Mouse (Mus musculus): Measurements from ENCODE around the gene 5530401A14Rik. TPM values are rescaled to one million over a fixed set of nuclear protein-coding genes. Genes with fewer than 3 reads are reported as not detected.

Gene 5530401A14Rik
- polyA plus RNA-seq (2015; fragmentation: Nextera tagmentation; extraction: Ambion mirVana): 0.11 TPM in 1 of 2 replicates, not detected in the other

GRCm38 (mm10) chr11:81860250-81860972 lies at the start of gene 5530401A14Rik:
Gene 5530401A14Rik (plus strand): TSS chr11:81860673.
- Histone ChIP-seq H3K4me1 (ENCODE audit: control insufficient read depth, insufficient read depth, low read length) (no peaks in the 10 kb centered on the region), H3K27me3 (ENCODE audit: control insufficient read depth, insufficient read depth, low read length) (no peaks in the 10 kb centered on the region; the same call in 1 of the 2 replicates), H3K4me2 (ENCODE audit: low read depth, low read length) (no peak within 1 kb of the TSS), H3K27ac (ENCODE audit: low read length) (no peak within 1 kb of the TSS), H3K9ac (ENCODE audit: low read length) (no peak within 1 kb of the TSS), H3K36me3 (ENCODE audit: control insufficient read depth, insufficient read depth, low read length) (no peaks in the 10 kb centered on the region), H3K4me3 (replicated peaks; ENCODE audit: low read length) (no peak within 1 kb of the TSS), H3K9me3 (replicated peaks; ENCODE audit: control insufficient read depth, low read length) (no peaks in the 10 kb centered on the region)
- ATAC-seq (ENCODE audit: insufficient read depth, low FRiP score): no peak
- 34% methylated on average over 4 of the region's 4 CpGs for WGBS

GRCm38 (mm10) chr11:81814816-81815215 lies 45.7 kb upstream of the 5530401A14Rik start:
- WGBS: 64% methylated on average over 1 of the region's 1 CpGs
- no peaks in the 10 kb centered on the region for H3K4me1 ChIP-seq (ENCODE audit: control insufficient read depth, insufficient read depth, low read length)
- H3K36me3 ChIP-seq (ENCODE audit: control insufficient read depth, insufficient read depth, low read length): no peaks in the 10 kb centered on the region
- H3K27me3 ChIP-seq (ENCODE audit: control insufficient read depth, insufficient read depth, low read length): no peaks in the 10 kb centered on the region
- no peak overlapping the region for H3K9ac ChIP-seq (ENCODE audit: low read length)
- no peak overlapping the region for H3K27ac ChIP-seq (ENCODE audit: low read length)
- no peak overlapping the region for H3K4me3 ChIP-seq (replicated peaks; ENCODE audit: low read length)
- no peak for ATAC-seq (ENCODE audit: insufficient read depth, low FRiP score)
- H3K9me3 ChIP-seq (replicated peaks; ENCODE audit: control insufficient read depth, low read length): no peaks in the 10 kb centered on the region
- H3K4me2 ChIP-seq (ENCODE audit: low read depth, low read length): no peak overlapping the region

- 72% methylated on average over 5 of the region's 5 CpGs for WGBS
- H3K27ac ChIP-seq (ENCODE audit: low read length): no peak overlapping the region
- no peak for ATAC-seq (ENCODE audit: insufficient read depth, low FRiP score)
- no peak overlapping the region for H3K9ac ChIP-seq (ENCODE audit: low read length)
- H3K9me3 ChIP-seq (replicated peaks; ENCODE audit: control insufficient read depth, low read length): no peaks in the 10 kb centered on the region
- H3K4me2 ChIP-seq (ENCODE audit: low read depth, low read length): no peak overlapping the region
- H3K4me1 ChIP-seq (ENCODE audit: control insufficient read depth, insufficient read depth, low read length): no peaks in the 10 kb centered on the region
- no peaks in the 10 kb centered on the region for H3K36me3 ChIP-seq (ENCODE audit: control insufficient read depth, insufficient read depth, low read length)
- no peak overlapping the region for H3K4me3 ChIP-seq (replicated peaks; ENCODE audit: low read length)
- no peaks in the 10 kb centered on the region for H3K27me3 ChIP-seq (ENCODE audit: control insufficient read depth, insufficient read depth, low read length)
Observed at GRCm38 (mm10) chr11:81816531-81816930, 43.9 kb upstream of the 5530401A14Rik start.

GRCm38 (mm10) chr11:81832381-81832780 lies 28.1 kb upstream of the 5530401A14Rik start:
- H3K27me3 ChIP-seq (ENCODE audit: control insufficient read depth, insufficient read depth, low read length): no peaks in the 10 kb centered on the region
- ATAC-seq (ENCODE audit: insufficient read depth, low FRiP score): no peak
- H3K4me1 ChIP-seq (ENCODE audit: control insufficient read depth, insufficient read depth, low read length): no peaks in the 10 kb centered on the region
- no peak overlapping the region for H3K9ac ChIP-seq (ENCODE audit: low read length)
- H3K36me3 ChIP-seq (ENCODE audit: control insufficient read depth, insufficient read depth, low read length): no peaks in the 10 kb centered on the region
- H3K9me3 ChIP-seq (replicated peaks; ENCODE audit: control insufficient read depth, low read length): no peaks in the 10 kb centered on the region
- no peak overlapping the region for H3K4me3 ChIP-seq (replicated peaks; ENCODE audit: low read length)
- no peak overlapping the region for H3K27ac ChIP-seq (ENCODE audit: low read length)
- WGBS: 65% methylated on average over 1 of the region's 1 CpGs
- H3K4me2 ChIP-seq (ENCODE audit: low read depth, low read length): no peak overlapping the region

GRCm38 (mm10) chr11:81838426-81838825 lies 22.0 kb upstream of the 5530401A14Rik start:
- H3K27ac ChIP-seq (ENCODE audit: low read length): no peak overlapping the region
- H3K36me3 ChIP-seq (ENCODE audit: control insufficient read depth, insufficient read depth, low read length): no peaks in the 10 kb centered on the region
- no peak for ATAC-seq (ENCODE audit: insufficient read depth, low FRiP score)
- 72% methylated on average over 4 of the region's 4 CpGs for WGBS
- no peaks in the 10 kb centered on the region for H3K4me1 ChIP-seq (ENCODE audit: control insufficient read depth, insufficient read depth, low read length)
- H3K4me2 ChIP-seq (ENCODE audit: low read depth, low read length): no peak overlapping the region
- no peaks in the 10 kb centered on the region for H3K9me3 ChIP-seq (replicated peaks; ENCODE audit: control insufficient read depth, low read length)
- no peak overlapping the region for H3K4me3 ChIP-seq (replicated peaks; ENCODE audit: low read length)
- H3K9ac ChIP-seq (ENCODE audit: low read length): no peak overlapping the region
- H3K27me3 ChIP-seq (ENCODE audit: control insufficient read depth, insufficient read depth, low read length): no peaks in the 10 kb centered on the region

GRCm38 (mm10) chr11:81841001-81841400 lies 19.5 kb upstream of the 5530401A14Rik start:
- Histone ChIP-seq H3K9ac (ENCODE audit: low read length) (no peak overlapping the region), H3K36me3 (ENCODE audit: control insufficient read depth, insufficient read depth, low read length) (no peaks in the 10 kb centered on the region), H3K27me3 (ENCODE audit: control insufficient read depth, insufficient read depth, low read length) (no peaks in the 10 kb centered on the region), H3K4me2 (ENCODE audit: low read depth, low read length) (no peak overlapping the region), H3K9me3 (replicated peaks; ENCODE audit: control insufficient read depth, low read length) (no peaks in the 10 kb centered on the region), H3K4me3 (replicated peaks; ENCODE audit: low read length) (no peak overlapping the region), H3K4me1 (ENCODE audit: control insufficient read depth, insufficient read depth, low read length) (no peaks in the 10 kb centered on the region), H3K27ac (ENCODE audit: low read length) (no peak overlapping the region)
- no peak for ATAC-seq (ENCODE audit: insufficient read depth, low FRiP score)
- WGBS: 28% methylated on average over 2 of the region's 2 CpGs

- H3K9ac ChIP-seq (ENCODE audit: low read length): no peak overlapping the region
- H3K4me3 ChIP-seq (replicated peaks; ENCODE audit: low read length): no peak overlapping the region
- H3K4me2 ChIP-seq (ENCODE audit: low read depth, low read length): no peak overlapping the region
- no peak overlapping the region for H3K27ac ChIP-seq (ENCODE audit: low read length)
- no peaks in the 10 kb centered on the region for H3K36me3 ChIP-seq (ENCODE audit: control insufficient read depth, insufficient read depth, low read length)
- 47% methylated on average over 5 of the region's 5 CpGs for WGBS
- H3K27me3 ChIP-seq (ENCODE audit: control insufficient read depth, insufficient read depth, low read length): no peaks in the 10 kb centered on the region
- H3K9me3 ChIP-seq (replicated peaks; ENCODE audit: control insufficient read depth, low read length): no peaks in the 10 kb centered on the region
- ATAC-seq (ENCODE audit: insufficient read depth, low FRiP score): no peak
- H3K4me1 ChIP-seq (ENCODE audit: control insufficient read depth, insufficient read depth, low read length): no peaks in the 10 kb centered on the region
Observed at GRCm38 (mm10) chr11:81845010-81845685, 15.3 kb upstream of the 5530401A14Rik start.

- H3K9ac ChIP-seq (ENCODE audit: low read length): no peak overlapping the region
- no peak overlapping the region for H3K27ac ChIP-seq (ENCODE audit: low read length)
- no peaks in the 10 kb centered on the region for H3K27me3 ChIP-seq (ENCODE audit: control insufficient read depth, insufficient read depth, low read length)
- no peak overlapping the region for H3K4me2 ChIP-seq (ENCODE audit: low read depth, low read length)
- H3K9me3 ChIP-seq (replicated peaks; ENCODE audit: control insufficient read depth, low read length): no peaks in the 10 kb centered on the region
- WGBS: 76% methylated on average over 3 of the region's 3 CpGs
- H3K4me3 ChIP-seq (replicated peaks; ENCODE audit: low read length): no peak overlapping the region
- ATAC-seq (ENCODE audit: insufficient read depth, low FRiP score): no peak
- no peaks in the 10 kb centered on the region for H3K36me3 ChIP-seq (ENCODE audit: control insufficient read depth, insufficient read depth, low read length)
- no peaks in the 10 kb centered on the region for H3K4me1 ChIP-seq (ENCODE audit: control insufficient read depth, insufficient read depth, low read length)
Observed at GRCm38 (mm10) chr11:81845686-81846036, 14.8 kb upstream of the 5530401A14Rik start.

GRCm38 (mm10) chr11:81847773-81848490 lies 12.5 kb upstream of the 5530401A14Rik start:
- H3K9ac ChIP-seq (ENCODE audit: low read length): no peak overlapping the region
- no peak for ATAC-seq (ENCODE audit: insufficient read depth, low FRiP score)
- H3K36me3 ChIP-seq (ENCODE audit: control insufficient read depth, insufficient read depth, low read length): no peaks in the 10 kb centered on the region
- H3K9me3 ChIP-seq (replicated peaks; ENCODE audit: control insufficient read depth, low read length): no peaks in the 10 kb centered on the region
- no peaks in the 10 kb centered on the region for H3K4me1 ChIP-seq (ENCODE audit: control insufficient read depth, insufficient read depth, low read length)
- no peaks in the 10 kb centered on the region for H3K27me3 ChIP-seq (ENCODE audit: control insufficient read depth, insufficient read depth, low read length)
- WGBS: 11% methylated on average over 1 of the region's 1 CpGs
- no peak overlapping the region for H3K4me3 ChIP-seq (replicated peaks; ENCODE audit: low read length)
- H3K4me2 ChIP-seq (ENCODE audit: low read depth, low read length): no peak overlapping the region
- H3K27ac ChIP-seq (ENCODE audit: low read length): no peak overlapping the region
